Mouse (Mus musculus) lung, embryonic 14.5 days (tissue): Measurements from ENCODE around the gene Shtn1. TPM values are rescaled to one million over a fixed set of nuclear protein-coding genes. Genes with fewer than 3 reads are reported as not detected.
A peak's percentile ranks its signal among the peaks of the same experiment; 100 is the strongest.

Source experiments
- ATAC-seq: fragments of 200-750 bp; cut with Nextera tagmentation; 2 replicates; pipeline ENCODE4 v1.8.0; 2017; ENCODE audit warnings: mild to moderate bottlenecking, moderate TSS enrichment, moderate library complexity; ENCODE audit not compliant: insufficient read depth
- DNase-seq: peaks from one replicate; pipeline ENCODE4 v3.0.0-alpha.2; 2015
- H3K27ac ChIP-seq: fragments of 300-500 bp; sonication (generic); 2 replicates; pipeline ENCODE4 v1.5.1; 2014; ENCODE audit warnings: low read depth, mild to moderate bottlenecking, moderate library complexity
- H3K27me3 ChIP-seq: fragments of 300-500 bp; sonication (generic); 2 replicates; pipeline ENCODE4 v1.6.1; 2014; ENCODE audit warnings: low read length, control low read depth; ENCODE audit not compliant: insufficient read depth
- H3K36me3 ChIP-seq: fragments of 300-500 bp; sonication (generic); 2 replicates; pipeline ENCODE4 v1.6.1; 2014; ENCODE audit warnings: control low read depth; ENCODE audit not compliant: insufficient read depth
- H3K4me1 ChIP-seq: fragments of 300-500 bp; sonication (generic); 2 replicates; pipeline ENCODE4 v1.6.1; 2014; ENCODE audit warnings: antibody characterized with exemption, control low read depth; ENCODE audit not compliant: insufficient read depth
- H3K4me2 ChIP-seq: fragments of 300-500 bp; sonication (generic); 2 replicates; pipeline ENCODE4 v1.6.1; 2014; ENCODE audit warnings: mild to moderate bottlenecking
- H3K4me3 ChIP-seq: fragments of 300-500 bp; sonication (generic); 2 replicates; pipeline ENCODE4 v1.5.1; 2014; ENCODE audit warnings: low read depth, low read length
- H3K9ac ChIP-seq: fragments of 300-500 bp; sonication (generic); 2 replicates; pipeline ENCODE4 v1.6.1; 2014
- H3K9me3 ChIP-seq: fragments of 300-500 bp; sonication (generic); 2 replicates; pipeline ENCODE4 v1.6.1; 2016; ENCODE audit warnings: low read depth, low read length, control low read depth
- CTCF ChIP-seq: IDR thresholded peaks from 2 replicates; pipeline ENCODE4 v1.5.1; 2016; ENCODE audit warnings: antibody characterized with exemption, low read depth
- WGBS: fragments of 180-500 bp; shearing (Covaris S2); extraction: QIAGEN DNeasy Blood & Tissue Kit; methylation state at CpG from one replicate; pipeline ENCODE4 v1.1.7; 2014; 5-methylcytosine and 5-hydroxymethylcytosine counted together
- polyA plus RNA-seq: library from polyadenylated mRNA; unstranded; fragments of >200 nt; fragmentation: Nextera tagmentation; extraction: Ambion mirVana; gene quantifications from 2 replicates; pipeline ENCODE4 v1.2.1, GENCODE M21; 2014

Shtn1 gene
- polyA plus RNA-seq, 1 experiment from 2014 or later, result 6.6 TPM

- Histone ChIP-seq H3K9me3 (no peaks in the 10 kb centered on the region), H3K27me3 (peaks cover 27% of the 10 kb centered on the region), H3K27ac (no peak overlapping the region), H3K4me2 (peak overlapping the region; percentile 83), H3K4me3 (no peak overlapping the region), H3K4me1 (no peaks in the 10 kb centered on the region), H3K9ac (no peak overlapping the region), H3K36me3 (no peaks in the 10 kb centered on the region)
- DNase-seq, result no peak
- no peak for TF ChIP-seq CTCF
- 9% methylated on average over 5 of the region's 5 CpGs for WGBS
- peak; percentile 35; the same call in 1 of the 2 replicates for ATAC-seq
Observed at GRCm38 (mm10) chr19:59076131-59076530, 231 bp upstream of the Shtn1 start.

GRCm38 (mm10) chr19:59074841-59075471 is 944 bp downstream of the Shtn1 start:
- Histone ChIP-seq H3K27me3 (peaks cover 27% of the 10 kb centered on the region), H3K36me3 (no peaks in the 10 kb centered on the region), H3K27ac (no peak overlapping the region), H3K9me3 (no peaks in the 10 kb centered on the region), H3K9ac (peak overlapping the region; percentile 54), H3K4me3 (peak overlapping the region; percentile 55), H3K4me1 (no peaks in the 10 kb centered on the region), H3K4me2 (peak overlapping the region; percentile 83)
- WGBS, result 4% methylated on average over 46 of the region's 46 CpGs
- DNase-seq (peak; percentile 16), ATAC-seq (peak; percentile 41)
- no peak for TF ChIP-seq CTCF

GRCm38 (mm10) chr19:59074381-59074780 is 1.5 kb downstream of the Shtn1 start:
- WGBS, result 49% methylated on average over 3 of the region's 3 CpGs

GRCm38 (mm10) chr19:59073006-59073405 is 2.9 kb downstream of the Shtn1 start:
- DNase-seq (no peak), ATAC-seq (no peak)
- Histone ChIP-seq H3K36me3 (no peaks in the 10 kb centered on the region), H3K4me1 (no peaks in the 10 kb centered on the region), H3K4me2 (no peak overlapping the region), H3K27ac (no peak overlapping the region), H3K9ac (no peak overlapping the region), H3K9me3 (no peaks in the 10 kb centered on the region), H3K4me3 (no peak overlapping the region), H3K27me3 (peaks cover 27% of the 10 kb centered on the region)
- 82% methylated on average over 6 of the region's 6 CpGs for WGBS
- no peak for TF ChIP-seq CTCF

More at GRCm38 (mm10) chr19:59074381-59074780, 1.5 kb downstream of the Shtn1 start:
- H3K27ac ChIP-seq, result no peak overlapping the region
- peak overlapping the region; percentile 83 for H3K4me2 ChIP-seq
- peak overlapping the region; percentile 55 for H3K4me3 ChIP-seq
- no peaks in the 10 kb centered on the region for H3K9me3 ChIP-seq
- DNase-seq (no peak), ATAC-seq (no peak)
- TF ChIP-seq CTCF, result no peak
- H3K27me3 ChIP-seq, result peaks cover 27% of the 10 kb centered on the region
- no peaks in the 10 kb centered on the region for H3K36me3 ChIP-seq
- H3K4me1 ChIP-seq, result no peaks in the 10 kb centered on the region
- H3K9ac ChIP-seq, result no peak overlapping the region

GRCm38 (mm10) chr19:59071979-59072378 is 3.9 kb downstream of the Shtn1 start:
- no peaks in the 10 kb centered on the region for H3K36me3 ChIP-seq
- H3K9me3 ChIP-seq, result no peaks in the 10 kb centered on the region
- ATAC-seq (no peak), DNase-seq (no peak)
- no peak overlapping the region for H3K9ac ChIP-seq
- H3K27ac ChIP-seq, result no peak overlapping the region
- WGBS, result 76% methylated on average over 2 of the region's 2 CpGs
- no peak overlapping the region for H3K4me2 ChIP-seq
- H3K4me3 ChIP-seq, result no peak overlapping the region
- peaks cover 27% of the 10 kb centered on the region for H3K27me3 ChIP-seq
- TF ChIP-seq CTCF, result no peak
- H3K4me1 ChIP-seq, result no peaks in the 10 kb centered on the region

GRCm38 (mm10) chr19:59071396-59071795 is 4.5 kb downstream of the Shtn1 start:
- Histone ChIP-seq H3K36me3 (no peaks in the 10 kb centered on the region), H3K4me2 (no peak overlapping the region), H3K4me3 (no peak overlapping the region), H3K27me3 (peaks cover 21% of the 10 kb centered on the region), H3K9me3 (no peaks in the 10 kb centered on the region), H3K9ac (no peak overlapping the region), H3K4me1 (no peaks in the 10 kb centered on the region), H3K27ac (no peak overlapping the region)
- no peak for DNase-seq
- no peak for ATAC-seq
- 82% methylated on average over 4 of the region's 4 CpGs for WGBS
- TF ChIP-seq CTCF, result no peak

DNA sequence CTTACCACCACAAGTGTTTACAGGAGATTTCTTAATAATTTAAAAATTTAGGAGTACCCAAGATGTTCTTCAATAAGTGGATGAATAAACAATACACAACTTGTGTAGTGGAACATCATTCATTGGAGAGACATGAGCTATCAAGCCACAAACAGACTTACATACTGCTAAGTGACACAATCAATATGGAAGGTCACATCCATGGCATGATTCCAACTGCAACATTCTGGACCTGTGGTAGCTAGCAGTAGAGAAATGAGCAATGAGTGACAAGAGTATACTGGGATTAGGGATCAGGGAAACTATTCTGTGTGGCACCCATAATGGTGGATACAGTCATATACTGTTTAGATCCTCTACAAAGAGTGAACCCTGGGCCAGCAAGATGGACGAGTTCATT is 8.2 kb downstream of the Shtn1 start:
- H3K36me3 ChIP-seq, result no peaks in the 10 kb centered on the region
- no peak overlapping the region for H3K4me2 ChIP-seq
- no peak for ATAC-seq
- no peak overlapping the region for H3K27ac ChIP-seq
- H3K9ac ChIP-seq, result no peak overlapping the region
- 61% methylated on average over 1 of the region's 1 CpGs for WGBS
- H3K9me3 ChIP-seq, result no peaks in the 10 kb centered on the region
- no peaks in the 10 kb centered on the region; the same call in 1 of the 2 replicates for H3K27me3 ChIP-seq
- TF ChIP-seq CTCF, result no peak
- H3K4me3 ChIP-seq, result no peak overlapping the region
- H3K4me1 ChIP-seq, result no peaks in the 10 kb centered on the region
- no peak for DNase-seq
